Mouse (Mus musculus): Measurements from ENCODE around the gene Gpr153.

The Gpr153 gene

GRCm38 (mm10) chr4:152313934-152314333 is 39.9 kb downstream of the Gpr153 start:
- ATAC-seq (ENCODE audit: insufficient number of reproducible peaks, low FRiP score, low TSS enrichment), result no peak

- ATAC-seq (ENCODE audit: insufficient number of reproducible peaks, low FRiP score, low TSS enrichment), result no peak
Observed at GRCm38 (mm10) chr4:152315498-152316213, 41.6 kb downstream of the Gpr153 start.

DNA sequence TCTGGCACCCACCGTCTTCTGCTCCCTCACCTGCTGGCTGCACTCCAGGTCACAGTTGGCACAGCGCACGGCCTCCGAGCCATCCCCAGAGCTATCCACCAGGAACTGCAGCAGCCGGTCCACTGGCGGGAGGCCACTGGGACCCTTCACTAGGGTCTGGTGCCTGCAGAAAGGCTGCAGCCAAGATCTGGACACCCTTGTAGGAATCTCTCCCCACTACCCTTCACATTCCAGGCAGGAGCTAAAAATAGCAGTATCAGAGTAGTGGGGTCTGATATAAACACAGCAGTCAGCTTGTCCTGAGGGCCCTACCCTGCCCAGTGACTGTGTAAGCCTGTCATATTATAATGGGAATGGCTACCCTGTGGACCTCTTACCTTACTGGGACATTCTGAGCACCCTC is 43.6 kb downstream of the Gpr153 start:
- ATAC-seq (ENCODE audit: insufficient number of reproducible peaks, low FRiP score, low TSS enrichment), result no peak

GRCm38 (mm10) chr4:152318517-152319234 is 44.6 kb downstream of the Gpr153 start, which contains the start of gene Rnf207:
TSS of gene Rnf207 (minus strand) at chr4:152318993.
- peak; percentile 61; the same call in 1 of the 2 replicates for ATAC-seq (ENCODE audit: insufficient number of reproducible peaks, low FRiP score, low TSS enrichment)

DNA sequence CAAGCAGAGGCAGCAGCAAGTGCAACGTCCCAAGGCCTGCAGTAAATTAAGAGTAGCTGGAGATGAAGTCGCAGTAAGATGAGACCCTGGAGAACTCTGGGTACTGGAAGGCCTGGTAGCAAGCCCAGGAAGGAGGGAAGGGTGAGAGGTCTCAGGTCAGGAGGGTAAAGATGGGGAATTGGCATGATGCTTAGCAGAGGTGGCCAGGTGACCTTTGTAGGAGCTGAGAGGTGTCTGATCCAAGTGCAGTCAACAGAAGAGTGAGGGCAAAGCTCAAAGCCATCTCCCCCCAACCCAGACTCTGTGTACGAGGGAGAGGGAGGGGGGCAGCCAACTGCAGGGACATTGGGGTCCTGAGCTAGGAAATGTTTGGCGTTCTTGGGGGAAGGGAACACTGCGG is 47.4 kb downstream of the Gpr153 start:
- no peak for ATAC-seq (ENCODE audit: insufficient number of reproducible peaks, low FRiP score, low TSS enrichment)

- no peak; the same call in 1 of the 2 replicates for ATAC-seq (ENCODE audit: insufficient number of reproducible peaks, low FRiP score, low TSS enrichment)
Observed at GRCm38 (mm10) chr4:152324641-152325562, 50.9 kb downstream of the Gpr153 start.

DNA sequence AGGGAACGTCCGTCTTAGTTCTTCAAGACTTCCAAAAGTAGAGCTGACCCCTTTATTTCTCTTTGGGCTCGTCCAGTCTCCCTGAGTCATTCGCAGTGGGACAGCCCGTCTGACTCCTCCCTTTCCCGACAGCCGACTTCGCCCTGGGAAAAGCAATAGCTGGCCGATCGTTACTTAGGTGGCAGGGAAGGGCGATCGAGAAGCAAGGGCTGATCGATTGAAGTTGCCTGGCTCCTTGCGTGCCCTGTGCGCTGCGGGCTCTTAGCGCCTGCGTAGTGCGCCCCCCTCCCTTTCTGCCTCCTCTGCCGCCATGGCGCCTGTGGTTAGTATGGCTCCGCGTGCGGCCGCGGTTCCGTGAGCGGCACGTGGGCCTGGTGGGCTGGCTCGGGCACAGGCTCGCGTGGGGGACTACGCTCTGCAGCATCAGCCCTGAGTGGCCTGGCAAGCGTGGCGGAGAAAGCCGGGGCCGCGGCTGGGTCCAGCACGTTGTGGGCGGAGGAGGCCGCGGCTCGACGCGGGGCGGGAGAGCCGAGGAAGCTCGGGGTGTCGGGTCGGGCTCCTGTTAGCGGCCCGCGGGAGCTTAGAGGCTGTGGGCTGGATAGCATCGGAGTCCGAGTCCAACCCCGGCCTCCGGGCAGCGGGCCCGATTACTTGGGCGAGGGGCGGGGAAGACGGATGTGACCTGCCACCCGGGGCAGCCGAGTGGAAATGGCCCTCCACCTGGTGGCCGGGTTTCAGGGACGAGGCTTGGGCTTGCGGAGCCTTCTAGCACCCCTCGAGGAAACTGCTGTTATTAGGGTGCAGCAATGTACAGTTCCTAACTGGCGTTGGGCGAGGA is 51.8 kb downstream of the Gpr153 start, which contains the start of gene Rpl22:
Gene Rpl22 (plus strand): TSS at position 169 of the 838 bp plus-strand sequence.
- ATAC-seq (ENCODE audit: insufficient number of reproducible peaks, low FRiP score, low TSS enrichment), result peak; percentile 98

GRCm38 (mm10) chr4:152326543-152326942 is 52.5 kb downstream of the Gpr153 start:
- no peak for ATAC-seq (ENCODE audit: insufficient number of reproducible peaks, low FRiP score, low TSS enrichment)

- ATAC-seq (ENCODE audit: insufficient number of reproducible peaks, low FRiP score, low TSS enrichment), result no peak
Observed at GRCm38 (mm10) chr4:152328691-152329090, 54.7 kb downstream of the Gpr153 start.

- ATAC-seq (ENCODE audit: insufficient number of reproducible peaks, low FRiP score, low TSS enrichment), result no peak
Observed at GRCm38 (mm10) chr4:152332952-152333351, 58.9 kb downstream of the Gpr153 start.

- no peak for ATAC-seq (ENCODE audit: insufficient number of reproducible peaks, low FRiP score, low TSS enrichment)
Observed at GRCm38 (mm10) chr4:152333587-152333986, 59.6 kb downstream of the Gpr153 start.
